Mouse (Mus musculus) left cerebral cortex, postnatal 10 days (tissue): ENCODE measurements around the gene Slc35a5. TPM values are rescaled to one million over a fixed set of nuclear protein-coding genes. Genes with fewer than 3 reads are reported as not detected.

ENCODE experiments used
- total RNA-seq, 2 experiments: library from RNA; stranded (reverse); gene quantifications; 2 replicates each; pipeline ENCODE4 v1.2.3; 2021

Gene Slc35a5
- total RNA-seq, 2 experiments from 2014 or later = 54.2 to 54.9 TPM

Other genes starting within 250 kb of the Slc35a5 start
- gene Cd200r3, start 215.0 kb downstream of the Slc35a5 start, total RNA-seq = not detected
- gene Ccdc80, start 65.3 kb downstream of the Slc35a5 start, total RNA-seq = 10 to 100 TPM in 1 of 2 experiments, 1 to 10 TPM in 1; 9.6 to 11.7 TPM
- 10 to 100 TPM; 44.3 to 46.1 TPM for gene Atg3, start 79 bp upstream of the Slc35a5 start, total RNA-seq
- under 1 TPM; 0.17 to 0.28 TPM for gene Btla, start 65.6 kb upstream of the Slc35a5 start, total RNA-seq